Mouse (Mus musculus) ES-Bruce4 (cell line): Measurements from ENCODE around the gene Tnk2.
A peak's percentile ranks its signal among the peaks of the same experiment; 100 is the strongest.

ENCODE experiments used
- CTCF ChIP-seq: IDR thresholded peaks from one replicate; pipeline ENCODE4 v1.8.1; 2011; ENCODE audit warnings: low read depth, low read length
- EP300 ChIP-seq: IDR thresholded peaks from 2 replicates; pipeline ENCODE4 v1.6.1; 2011; ENCODE audit warnings: low read depth, low read length; ENCODE audit not compliant: insufficient read depth
- POLR2A ChIP-seq: IDR thresholded peaks from one replicate; pipeline ENCODE4 v1.8.1; 2011; ENCODE audit warnings: low read length; ENCODE audit not compliant: insufficient read depth

DNA sequence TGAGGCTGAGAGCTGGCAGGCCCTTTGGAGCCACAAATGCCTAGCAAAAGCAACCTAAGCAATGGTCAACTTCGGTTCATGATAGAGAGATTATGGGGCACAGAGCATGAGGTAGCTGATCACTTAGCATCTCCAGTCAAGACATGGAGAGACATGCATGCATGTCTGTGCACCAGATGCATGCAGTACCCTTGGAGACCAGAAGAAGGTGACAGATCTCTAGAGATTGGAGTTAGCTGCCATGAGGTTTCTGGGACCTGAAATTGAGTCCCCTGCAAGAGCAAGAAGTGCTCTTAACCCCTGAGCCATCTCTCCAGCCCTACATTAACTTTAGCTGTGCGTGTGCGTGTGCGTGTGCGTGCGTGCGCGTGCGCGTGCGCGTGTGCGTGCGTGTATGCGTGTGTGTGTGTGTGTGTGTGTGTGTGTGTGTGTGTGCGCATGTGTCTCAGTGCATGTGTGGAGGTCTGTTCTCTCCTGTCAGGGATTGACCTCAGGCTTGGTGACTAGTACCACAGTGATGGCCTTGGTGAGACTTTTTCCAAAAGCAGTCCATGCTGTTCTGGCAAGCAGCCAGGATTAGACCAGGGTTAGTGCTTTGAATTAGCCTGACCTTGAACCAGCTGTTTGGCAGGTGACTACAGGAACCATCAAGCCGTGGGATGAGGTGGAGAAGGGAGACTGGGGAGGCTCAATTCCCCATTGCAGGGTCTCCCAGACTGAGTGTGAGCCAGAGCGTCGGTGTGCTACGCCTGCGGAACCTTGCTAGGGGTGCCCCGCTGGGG lies 54.2 kb downstream of the Tnk2 start:
- TF ChIP-seq POLR2A (no peak), CTCF (peak; percentile 16), EP300 (no peak)
